Mouse (Mus musculus) hindbrain, postnatal 0 days (tissue): ENCODE measurements at regions not wholly inside any gene's neighbourhood (a gene's known extent, or its start where the extent isn't known, plus 50 kb on each side); places are given as distances from the start of the nearest gene placed in this dataset.

Experiments used
- ATAC-seq: fragments of 200-750 bp; cut with Nextera tagmentation; 2 replicates; pipeline ENCODE4 v1.8.0; 2017; ENCODE audit warnings: mild to moderate bottlenecking, moderate TSS enrichment, moderate library complexity
- DNase-seq: peaks from one replicate; pipeline ENCODE4 v3.0.0-alpha.2; 2015; ENCODE audit warnings: low spot score
- H3K27ac ChIP-seq: fragments of 300-500 bp; sonication (generic); 2 replicates; pipeline ENCODE4 v1.5.1; 2014; ENCODE audit warnings: mild to moderate bottlenecking
- H3K27me3 ChIP-seq: fragments of 300-500 bp; sonication (generic); 2 replicates; pipeline ENCODE4 v1.6.1; 2014; ENCODE audit warnings: low read length, mixed read lengths; ENCODE audit not compliant: insufficient read depth
- H3K36me3 ChIP-seq: fragments of 300-500 bp; sonication (generic); 2 replicates; pipeline ENCODE4 v1.6.1; 2014; ENCODE audit warnings: low read length, mixed read lengths; ENCODE audit not compliant: insufficient read depth
- H3K4me1 ChIP-seq: fragments of 300-500 bp; sonication (generic); 2 replicates; pipeline ENCODE4 v1.6.1; 2014; ENCODE audit warnings: antibody characterized with exemption, low read length, mixed read lengths; ENCODE audit not compliant: insufficient read depth
- H3K4me2 ChIP-seq: fragments of 300-500 bp; sonication (generic); 2 replicates; pipeline ENCODE4 v1.6.1; 2014; ENCODE audit warnings: low read depth, mild to moderate bottlenecking, low read length, moderate library complexity, mixed read lengths
- H3K4me3 ChIP-seq: fragments of 300-500 bp; sonication (generic); 2 replicates; pipeline ENCODE4 v1.5.1; 2014; ENCODE audit warnings: low read length
- H3K9ac ChIP-seq: fragments of 300-500 bp; sonication (generic); replicated peaks from 2 replicates; pipeline ENCODE4 v1.6.1; 2014; ENCODE audit warnings: mild to moderate bottlenecking, low read length, moderate library complexity, mixed read lengths
- H3K9me3 ChIP-seq: fragments of 300-500 bp; sonication (generic); 2 replicates; pipeline ENCODE4 v1.6.1; 2016; ENCODE audit warnings: low read length, mixed read lengths
- CTCF ChIP-seq: IDR thresholded peaks from 2 replicates; pipeline ENCODE4 v1.5.1; 2016; ENCODE audit warnings: antibody characterized with exemption, control low read depth, low read depth
- WGBS: fragments of 180-500 bp; shearing (Covaris S2); extraction: QIAGEN DNeasy Blood & Tissue Kit; methylation state at CpG from one replicate; pipeline ENCODE4 v1.1.7; 2014; 5-methylcytosine and 5-hydroxymethylcytosine counted together

GRCm38 (mm10) chr1:72054541-72054940 is 157.6 kb downstream of the Mreg start:
- no peaks in the 10 kb centered on the region for H3K27me3 ChIP-seq
- H3K27ac ChIP-seq, result no peak overlapping the region
- no peak overlapping the region for H3K4me3 ChIP-seq
- no peaks in the 10 kb centered on the region for H3K9me3 ChIP-seq
- H3K4me2 ChIP-seq, result no peak overlapping the region
- no peaks in the 10 kb centered on the region for H3K36me3 ChIP-seq
- no peaks in the 10 kb centered on the region for H3K4me1 ChIP-seq
- 89% methylated on average over 1 of the region's 1 CpGs for WGBS
- no peak for TF ChIP-seq CTCF
- ATAC-seq, result no peak
- DNase-seq, result no peak
- no peak overlapping the region for H3K9ac ChIP-seq

- DNase-seq, result no peak
- TF ChIP-seq CTCF, result no peak
- no peak overlapping the region for H3K27ac ChIP-seq
- H3K9ac ChIP-seq, result no peak overlapping the region
- no peaks in the 10 kb centered on the region for H3K9me3 ChIP-seq
- no peaks in the 10 kb centered on the region for H3K27me3 ChIP-seq
- 80% methylated on average over 3 of the region's 3 CpGs for WGBS
- no peaks in the 10 kb centered on the region for H3K36me3 ChIP-seq
- no peak overlapping the region for H3K4me3 ChIP-seq
- no peak for ATAC-seq
- no peak overlapping the region for H3K4me2 ChIP-seq
- H3K4me1 ChIP-seq, result no peaks in the 10 kb centered on the region
These were observed 161.2 kb downstream of the Mreg start for GRCm38 (mm10) chr1:72050858-72051257.

GRCm38 (mm10) chr1:72046072-72046471 is 166.0 kb downstream of the Mreg start:
- 63% methylated on average over 2 of the region's 2 CpGs for WGBS
- H3K4me1 ChIP-seq, result no peaks in the 10 kb centered on the region
- no peak overlapping the region for H3K4me3 ChIP-seq
- no peaks in the 10 kb centered on the region for H3K27me3 ChIP-seq
- DNase-seq (no peak), ATAC-seq (no peak)
- TF ChIP-seq CTCF, result no peak
- H3K4me2 ChIP-seq, result no peak overlapping the region
- H3K9ac ChIP-seq, result no peak overlapping the region
- no peak overlapping the region for H3K27ac ChIP-seq
- H3K9me3 ChIP-seq, result no peaks in the 10 kb centered on the region
- H3K36me3 ChIP-seq, result no peaks in the 10 kb centered on the region

GRCm38 (mm10) chr1:72038518-72038917 is 173.6 kb downstream of the Mreg start:
- H3K9me3 ChIP-seq, result no peaks in the 10 kb centered on the region
- H3K9ac ChIP-seq, result no peak overlapping the region
- ATAC-seq (no peak), DNase-seq (no peak)
- H3K4me3 ChIP-seq, result no peak overlapping the region
- TF ChIP-seq CTCF, result no peak
- no peaks in the 10 kb centered on the region for H3K36me3 ChIP-seq
- H3K27me3 ChIP-seq, result no peaks in the 10 kb centered on the region
- WGBS, result 71% methylated on average over 9 of the region's 9 CpGs
- H3K4me1 ChIP-seq, result no peaks in the 10 kb centered on the region
- no peak overlapping the region for H3K4me2 ChIP-seq
- no peak overlapping the region for H3K27ac ChIP-seq

- H3K4me1 ChIP-seq, result no peaks in the 10 kb centered on the region
- no peak overlapping the region for H3K27ac ChIP-seq
- TF ChIP-seq CTCF, result no peak
- no peak for DNase-seq
- H3K27me3 ChIP-seq, result no peaks in the 10 kb centered on the region
- no peak overlapping the region for H3K9ac ChIP-seq
- ATAC-seq, result no peak
- H3K9me3 ChIP-seq, result no peaks in the 10 kb centered on the region
- H3K4me2 ChIP-seq, result no peak overlapping the region
- no peak overlapping the region for H3K4me3 ChIP-seq
- no peaks in the 10 kb centered on the region for H3K36me3 ChIP-seq
- WGBS, result 82% methylated on average over 5 of the region's 5 CpGs
These were observed 175.5 kb downstream of the Mreg start for GRCm38 (mm10) chr1:72036600-72036999.

- no peak for TF ChIP-seq CTCF
- H3K27me3 ChIP-seq, result no peaks in the 10 kb centered on the region
- H3K9me3 ChIP-seq, result no peaks in the 10 kb centered on the region
- no peaks in the 10 kb centered on the region for H3K36me3 ChIP-seq
- H3K9ac ChIP-seq, result no peak overlapping the region
- no peak for ATAC-seq
- no peak overlapping the region for H3K27ac ChIP-seq
- no peak overlapping the region for H3K4me2 ChIP-seq
- WGBS, result 70% methylated on average over 5 of the region's 5 CpGs
- H3K4me3 ChIP-seq, result no peak overlapping the region
- no peaks in the 10 kb centered on the region for H3K4me1 ChIP-seq
- DNase-seq, result no peak
These were observed 176.0 kb downstream of the Mreg start for GRCm38 (mm10) chr1:72036141-72036540.

GRCm38 (mm10) chr1:72033941-72034340 is 178.2 kb downstream of the Mreg start:
- Histone ChIP-seq H3K36me3 (no peaks in the 10 kb centered on the region), H3K27ac (no peak overlapping the region), H3K4me1 (no peaks in the 10 kb centered on the region), H3K4me3 (no peak overlapping the region), H3K27me3 (no peaks in the 10 kb centered on the region), H3K9me3 (no peaks in the 10 kb centered on the region), H3K9ac (no peak overlapping the region), H3K4me2 (no peak overlapping the region)
- WGBS, result 86% methylated on average over 2 of the region's 2 CpGs
- no peak for TF ChIP-seq CTCF
- ATAC-seq (no peak), DNase-seq (no peak)
